Mouse (Mus musculus): ENCODE results near the gene Shroom3. TPM values are rescaled to one million over a fixed set of nuclear protein-coding genes. Genes with fewer than 3 reads are reported as not detected.

The Shroom3 gene
- polyA plus RNA-seq, 1 experiment from 2014 or later: 2.5 TPM

- Histone ChIP-seq H3K4me2 (replicated peaks) (peak overlapping the region; percentile 97), H3K4me3 (replicated peaks) (peak overlapping the region; percentile 56), H3K27ac (peak overlapping the region; percentile 58), H3K4me1 (replicated peaks) (peaks cover 12% of the 10 kb centered on the region), H3K9ac (replicated peaks) (peak overlapping the region; percentile 72), H3K27me3 (peaks cover 5% of the 10 kb centered on the region; the same call in 1 of the 2 replicates), H3K36me3 (no peaks in the 10 kb centered on the region), H3K9me3 (no peaks in the 10 kb centered on the region)
- WGBS: under 1% methylated on average over 39 of the region's 39 CpGs
- ATAC-seq: peak; percentile 5; the same call in 1 of the 2 replicates
These were observed 450 bp upstream of the Shroom3 start for GRCm38 (mm10) chr5:92682621-92683348.

GRCm38 (mm10) chr5:92683871-92684475 lies 738 bp downstream of the Shroom3 start:
- H3K9ac ChIP-seq (replicated peaks): no peak overlapping the region
- H3K9me3 ChIP-seq: no peaks in the 10 kb centered on the region
- peak overlapping the region; percentile 97 for H3K4me2 ChIP-seq (replicated peaks)
- no peak for ATAC-seq
- WGBS: 9% methylated on average over 9 of the region's 9 CpGs
- peaks cover 5% of the 10 kb centered on the region; the same call in 1 of the 2 replicates for H3K27me3 ChIP-seq
- H3K27ac ChIP-seq: no peak overlapping the region
- H3K4me3 ChIP-seq (replicated peaks): peak overlapping the region; percentile 56
- H3K4me1 ChIP-seq (replicated peaks): peaks cover 12% of the 10 kb centered on the region
- no peaks in the 10 kb centered on the region for H3K36me3 ChIP-seq

GRCm38 (mm10) chr5:92684715-92685460 lies 1.7 kb downstream of the Shroom3 start:
- Histone ChIP-seq H3K27me3 (peaks cover 5% of the 10 kb centered on the region; the same call in 1 of the 2 replicates), H3K36me3 (no peaks in the 10 kb centered on the region), H3K9ac (replicated peaks) (no peak overlapping the region), H3K4me2 (replicated peaks) (no peak overlapping the region), H3K4me1 (replicated peaks) (peaks cover 12% of the 10 kb centered on the region), H3K27ac (no peak overlapping the region), H3K9me3 (no peaks in the 10 kb centered on the region), H3K4me3 (replicated peaks) (no peak overlapping the region)
- 85% methylated on average over 16 of the region's 16 CpGs for WGBS
- no peak for ATAC-seq

GRCm38 (mm10) chr5:92688124-92688523 lies 4.9 kb downstream of the Shroom3 start:
- Histone ChIP-seq H3K4me2 (replicated peaks) (no peak overlapping the region), H3K4me1 (replicated peaks) (peaks cover 10% of the 10 kb centered on the region), H3K27ac (no peak overlapping the region), H3K9me3 (no peaks in the 10 kb centered on the region), H3K36me3 (no peaks in the 10 kb centered on the region), H3K27me3 (no peaks in the 10 kb centered on the region), H3K4me3 (replicated peaks) (no peak overlapping the region), H3K9ac (replicated peaks) (no peak overlapping the region)
- WGBS: 83% methylated on average over 5 of the region's 5 CpGs
- ATAC-seq: no peak

GRCm38 (mm10) chr5:92688569-92688968 lies 5.3 kb downstream of the Shroom3 start:
- Histone ChIP-seq H3K9ac (replicated peaks) (no peak overlapping the region), H3K27me3 (no peaks in the 10 kb centered on the region), H3K4me1 (replicated peaks) (peaks cover 6% of the 10 kb centered on the region), H3K4me3 (replicated peaks) (no peak overlapping the region), H3K27ac (no peak overlapping the region), H3K36me3 (no peaks in the 10 kb centered on the region), H3K9me3 (no peaks in the 10 kb centered on the region), H3K4me2 (replicated peaks) (no peak overlapping the region)
- WGBS: 90% methylated on average over 9 of the region's 9 CpGs
- no peak for ATAC-seq

- no peak overlapping the region for H3K4me2 ChIP-seq (replicated peaks)
- H3K27ac ChIP-seq: no peak overlapping the region
- peaks cover 6% of the 10 kb centered on the region for H3K4me1 ChIP-seq (replicated peaks)
- 78% methylated on average over 16 of the region's 16 CpGs for WGBS
- no peak for ATAC-seq
- no peaks in the 10 kb centered on the region; the same call in 1 of the 2 replicates for H3K27me3 ChIP-seq
- H3K9ac ChIP-seq (replicated peaks): no peak overlapping the region
- no peaks in the 10 kb centered on the region for H3K9me3 ChIP-seq
- no peaks in the 10 kb centered on the region for H3K36me3 ChIP-seq
- no peak overlapping the region for H3K4me3 ChIP-seq (replicated peaks)
These were observed 9.2 kb downstream of the Shroom3 start for GRCm38 (mm10) chr5:92692206-92693007.

GRCm38 (mm10) chr5:92693744-92694143 lies 10.5 kb downstream of the Shroom3 start:
- 91% methylated on average over 3 of the region's 3 CpGs for WGBS
- no peaks in the 10 kb centered on the region; the same call in 1 of the 2 replicates for H3K27me3 ChIP-seq
- peaks cover 15% of the 10 kb centered on the region for H3K4me1 ChIP-seq (replicated peaks)
- H3K4me3 ChIP-seq (replicated peaks): no peak overlapping the region
- no peak overlapping the region for H3K27ac ChIP-seq
- H3K4me2 ChIP-seq (replicated peaks): no peak overlapping the region
- H3K36me3 ChIP-seq: no peaks in the 10 kb centered on the region
- H3K9ac ChIP-seq (replicated peaks): no peak overlapping the region
- ATAC-seq: no peak
- no peaks in the 10 kb centered on the region for H3K9me3 ChIP-seq

- no peaks in the 10 kb centered on the region; the same call in 1 of the 2 replicates for H3K27me3 ChIP-seq
- H3K9ac ChIP-seq (replicated peaks): no peak overlapping the region
- H3K27ac ChIP-seq: no peak overlapping the region
- no peaks in the 10 kb centered on the region for H3K9me3 ChIP-seq
- no peaks in the 10 kb centered on the region for H3K36me3 ChIP-seq
- H3K4me1 ChIP-seq (replicated peaks): peaks cover 22% of the 10 kb centered on the region
- H3K4me3 ChIP-seq (replicated peaks): no peak overlapping the region
- no peak for ATAC-seq
- WGBS: 74% methylated on average over 10 of the region's 10 CpGs
- no peak overlapping the region for H3K4me2 ChIP-seq (replicated peaks)
These were observed 11.2 kb downstream of the Shroom3 start for GRCm38 (mm10) chr5:92694316-92694995.

- Histone ChIP-seq H3K4me2 (replicated peaks) (peak overlapping the region; percentile 54), H3K4me1 (replicated peaks) (peaks cover 17% of the 10 kb centered on the region), H3K9me3 (no peaks in the 10 kb centered on the region), H3K4me3 (replicated peaks) (peak overlapping the region; percentile 34), H3K9ac (replicated peaks) (peak overlapping the region; percentile 59), H3K36me3 (no peaks in the 10 kb centered on the region), H3K27ac (peak overlapping the region; percentile 69), H3K27me3 (no peaks in the 10 kb centered on the region; the same call in 1 of the 2 replicates)
- 1% methylated on average over 15 of the region's 15 CpGs for WGBS
- peak; percentile 76 for ATAC-seq
These were observed 15.0 kb downstream of the Shroom3 start for GRCm38 (mm10) chr5:92698131-92698836.

- peak overlapping the region; percentile 59 for H3K9ac ChIP-seq (replicated peaks)
- no peaks in the 10 kb centered on the region; the same call in 1 of the 2 replicates for H3K27me3 ChIP-seq
- peak; percentile 82 for ATAC-seq
- H3K9me3 ChIP-seq: no peaks in the 10 kb centered on the region
- H3K27ac ChIP-seq: peak overlapping the region; percentile 69
- H3K4me1 ChIP-seq (replicated peaks): peaks cover 17% of the 10 kb centered on the region
- 3% methylated on average over 17 of the region's 17 CpGs for WGBS
- peak overlapping the region; percentile 54 for H3K4me2 ChIP-seq (replicated peaks)
- H3K4me3 ChIP-seq (replicated peaks): peak overlapping the region; percentile 34
- no peaks in the 10 kb centered on the region for H3K36me3 ChIP-seq
These were observed 15.7 kb downstream of the Shroom3 start for GRCm38 (mm10) chr5:92698837-92699529.

All from midbrain, embryonic 13.5 days (tissue).